Mouse (Mus musculus): ENCODE data around the gene Coro2b.

DNA sequence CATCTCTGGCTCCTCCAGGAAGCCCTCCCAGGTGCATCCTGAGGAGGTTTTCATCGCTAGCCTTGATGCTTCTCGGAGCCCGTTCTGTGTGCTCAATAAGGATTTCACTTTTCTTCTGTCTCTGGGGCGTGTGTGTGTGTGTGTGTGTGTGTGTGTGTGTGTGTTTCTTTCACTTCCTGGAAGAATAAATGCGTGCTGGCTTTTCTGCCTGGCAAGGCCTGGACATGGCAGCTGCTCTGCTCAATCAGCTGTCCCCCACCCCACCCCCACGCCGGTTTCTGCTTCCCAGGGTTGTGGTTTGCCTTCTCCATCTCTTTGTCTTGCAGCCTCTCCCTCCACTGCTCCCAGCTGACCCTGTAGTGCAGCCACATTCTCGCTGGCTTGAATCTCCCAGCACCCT, 4.3 kb upstream of the Coro2b start:
- no peak for TF ChIP-seq EP300 (IDR thresholded peaks at IDR 0.05; ENCODE audit: insufficient read depth, low read depth, low read length)
- TF ChIP-seq CTCF (IDR thresholded peaks at IDR 0.05; ENCODE audit: low read depth, low read length), result no peak

All from ES-Bruce4 (cell line).